Mouse (Mus musculus): ENCODE measurements around the gene Olfr117. TPM values are rescaled to one million over a fixed set of nuclear protein-coding genes. Genes with fewer than 3 reads are reported as not detected.
"Not testable (repeated sequence)": the region's sequence is repeated elsewhere in the genome, so short reads cannot be mapped to it uniquely, and the experiment has no call there.

Gene Olfr117
- polyA plus RNA-seq (2015; fragmentation: Nextera tagmentation; extraction: Ambion mirVana) = not detected in 2 replicates

DNA sequence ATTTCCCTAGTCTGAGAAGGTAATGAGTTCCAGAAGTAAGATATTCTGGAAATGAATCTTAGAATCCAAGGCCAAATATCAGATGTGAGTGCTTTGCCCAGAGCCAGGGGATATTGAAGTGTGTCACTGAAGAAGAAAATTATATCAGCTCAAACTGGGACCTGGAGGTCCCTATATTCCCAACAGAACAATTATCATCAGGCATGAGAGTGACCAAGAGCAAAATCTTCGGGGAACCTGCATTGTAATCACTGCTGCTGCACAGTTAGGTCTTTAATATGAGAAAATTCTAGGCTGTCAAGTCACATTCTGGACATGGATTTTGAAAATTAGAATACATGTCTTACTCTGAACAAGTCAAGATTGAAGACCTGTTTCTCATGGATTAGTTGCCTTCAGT is at the start of gene Olfr117:
Gene Olfr117, minus strand, starts transcription at position 101 of the 400 bp plus-strand sequence.
- no peak within 1 kb of the TSS for H3K4me2 ChIP-seq (ENCODE audit: low read length)
- no peaks in the 10 kb centered on the region for H3K4me1 ChIP-seq (replicated peaks; ENCODE audit: control insufficient read depth, insufficient read depth, low read length)
- 52% methylated on average over 1 of the region's 1 CpGs for WGBS
- H3K4me3 ChIP-seq (replicated peaks; ENCODE audit: low read length) = no peak within 1 kb of the TSS
- no peak within 1 kb of the TSS for H3K27ac ChIP-seq (ENCODE audit: low read length)
- H3K9me3 ChIP-seq (ENCODE audit: control insufficient read depth, low read length) = no peaks in the 10 kb centered on the region
- no peak for ATAC-seq
- no peaks in the 10 kb centered on the region for H3K36me3 ChIP-seq (ENCODE audit: control insufficient read depth, insufficient read depth)
- no peak within 1 kb of the TSS for H3K9ac ChIP-seq (replicated peaks; ENCODE audit: low read depth, low read length)
- no peaks in the 10 kb centered on the region for H3K27me3 ChIP-seq (replicated peaks; ENCODE audit: control insufficient read depth, insufficient read depth, low read length)

GRCm38 (mm10) chr17:37696264-37696663 is 32.7 kb upstream of the Olfr117 start, which contains the start of gene Olfr119:
TSS of gene Olfr119 (plus strand) at chr17:37696564.
- H3K9ac ChIP-seq (replicated peaks; ENCODE audit: low read depth, low read length); H3K9me3 ChIP-seq (ENCODE audit: control insufficient read depth, low read length); H3K4me3 ChIP-seq (replicated peaks; ENCODE audit: low read length); H3K27me3 ChIP-seq (replicated peaks; ENCODE audit: control insufficient read depth, insufficient read depth, low read length); H3K27ac ChIP-seq (ENCODE audit: low read length); H3K4me2 ChIP-seq (ENCODE audit: low read length); H3K4me1 ChIP-seq (replicated peaks; ENCODE audit: control insufficient read depth, insufficient read depth, low read length); H3K36me3 ChIP-seq (ENCODE audit: control insufficient read depth, insufficient read depth); ATAC-seq: not testable (repeated sequence)
- WGBS = 67% methylated on average over 1 of the region's 1 CpGs

- H3K27ac ChIP-seq (ENCODE audit: low read length) = no peak within 1 kb of the TSS
- no peak for ATAC-seq
- H3K4me3 ChIP-seq (replicated peaks; ENCODE audit: low read length) = no peak within 1 kb of the TSS
- H3K36me3 ChIP-seq (ENCODE audit: control insufficient read depth, insufficient read depth) = no peaks in the 10 kb centered on the region
- no peaks in the 10 kb centered on the region for H3K27me3 ChIP-seq (replicated peaks; ENCODE audit: control insufficient read depth, insufficient read depth, low read length)
- H3K9me3 ChIP-seq (ENCODE audit: control insufficient read depth, low read length) = no peaks in the 10 kb centered on the region
- 71% methylated on average over 2 of the region's 2 CpGs for WGBS
- no peak within 1 kb of the TSS for H3K9ac ChIP-seq (replicated peaks; ENCODE audit: low read depth, low read length)
- H3K4me1 ChIP-seq (replicated peaks; ENCODE audit: control insufficient read depth, insufficient read depth, low read length) = no peaks in the 10 kb centered on the region
- no peak within 1 kb of the TSS for H3K4me2 ChIP-seq (ENCODE audit: low read length)
Measured at GRCm38 (mm10) chr17:37666688-37667087, 3.1 kb upstream of the Olfr117 start, which contains the start of gene Olfr118. TSS of gene Olfr118 (plus strand) at chr17:37666988.

DNA sequence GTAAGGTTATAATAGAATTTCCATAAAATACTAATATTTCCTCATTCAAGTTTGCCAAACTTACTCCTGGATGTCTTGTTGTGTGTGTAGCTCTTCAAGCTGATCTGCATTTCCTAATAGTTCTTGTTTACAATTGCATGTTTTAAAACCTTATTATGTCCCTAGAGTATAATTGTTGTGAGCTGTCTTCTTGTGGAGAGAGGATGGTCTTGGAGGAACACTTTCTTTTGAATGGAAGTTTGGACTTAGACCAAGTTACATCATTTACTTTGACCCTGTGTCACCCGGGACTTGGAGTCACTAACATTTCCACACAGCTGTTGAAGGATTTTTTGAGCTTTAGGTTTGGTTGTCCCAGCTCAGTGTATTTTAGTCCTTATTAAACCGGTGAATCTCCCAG is 36.6 kb downstream of the Olfr117 start, which contains the start of the genes Olfr115 and Olfr116:
Gene Olfr115, minus strand, starts transcription at position 101 of the 400 bp plus-strand sequence.
Gene Olfr116, minus strand, starts transcription at position 191 of the 400 bp plus-strand sequence.
- no peaks in the 10 kb centered on the region for H3K4me1 ChIP-seq (replicated peaks; ENCODE audit: control insufficient read depth, insufficient read depth, low read length)
- H3K4me3 ChIP-seq (replicated peaks; ENCODE audit: low read length) = no peak within 1 kb of the TSS
- H3K9me3 ChIP-seq (ENCODE audit: control insufficient read depth, low read length) = no peaks in the 10 kb centered on the region
- 83% methylated on average over 2 of the region's 2 CpGs for WGBS
- no peak for ATAC-seq
- H3K36me3 ChIP-seq (ENCODE audit: control insufficient read depth, insufficient read depth) = no peaks in the 10 kb centered on the region
- no peak within 1 kb of the TSS for H3K4me2 ChIP-seq (ENCODE audit: low read length)
- H3K27ac ChIP-seq (ENCODE audit: low read length) = no peak within 1 kb of the TSS
- H3K27me3 ChIP-seq (replicated peaks; ENCODE audit: control insufficient read depth, insufficient read depth, low read length) = no peaks in the 10 kb centered on the region
- H3K9ac ChIP-seq (replicated peaks; ENCODE audit: low read depth, low read length) = no peak within 1 kb of the TSS

Other genes starting within 250 kb of the Olfr117 start
- not detected in 2 replicates for gene Olfr108, start 218.3 kb downstream of the Olfr117 start, polyA plus RNA-seq (2015; fragmentation: Nextera tagmentation; extraction: Ambion mirVana)
- gene Olfr109, start 204.9 kb downstream of the Olfr117 start, polyA plus RNA-seq (2015; fragmentation: Nextera tagmentation; extraction: Ambion mirVana) = not detected in 2 replicates
- not detected in 2 replicates for gene H2-M2, start 180.2 kb downstream of the Olfr117 start, polyA plus RNA-seq (2015; fragmentation: Nextera tagmentation; extraction: Ambion mirVana)
- not detected in 2 replicates for gene Olfr110, start 171.3 kb downstream of the Olfr117 start, polyA plus RNA-seq (2015; fragmentation: Nextera tagmentation; extraction: Ambion mirVana)
- gene Olfr111, start 155.8 kb downstream of the Olfr117 start, polyA plus RNA-seq (2015; fragmentation: Nextera tagmentation; extraction: Ambion mirVana) = not detected in 2 replicates
- gene Olfr112, start 94.3 kb downstream of the Olfr117 start, polyA plus RNA-seq (2015; fragmentation: Nextera tagmentation; extraction: Ambion mirVana) = not detected in 2 replicates
- not detected in 2 replicates for gene Olfr113, start 86.1 kb downstream of the Olfr117 start, polyA plus RNA-seq (2015; fragmentation: Nextera tagmentation; extraction: Ambion mirVana)
- gene Olfr114, start 71.0 kb downstream of the Olfr117 start, polyA plus RNA-seq (2015; fragmentation: Nextera tagmentation; extraction: Ambion mirVana) = not detected in 2 replicates
- not detected in 2 replicates for gene Olfr115, start 36.7 kb downstream of the Olfr117 start, polyA plus RNA-seq (2015; fragmentation: Nextera tagmentation; extraction: Ambion mirVana)
- gene Olfr116, start 36.6 kb downstream of the Olfr117 start, polyA plus RNA-seq (2015; fragmentation: Nextera tagmentation; extraction: Ambion mirVana) = not detected in 2 replicates
- gene Olfr118, start 3.2 kb upstream of the Olfr117 start, polyA plus RNA-seq (2015; fragmentation: Nextera tagmentation; extraction: Ambion mirVana) = not detected in 2 replicates
- not detected in 2 replicates for gene Olfr119, start 32.8 kb upstream of the Olfr117 start, polyA plus RNA-seq (2015; fragmentation: Nextera tagmentation; extraction: Ambion mirVana)
- gene Olfr120, start 58.0 kb upstream of the Olfr117 start, polyA plus RNA-seq (2015; fragmentation: Nextera tagmentation; extraction: Ambion mirVana) = not detected in 2 replicates
- gene Olfr121, start 85.1 kb upstream of the Olfr117 start, polyA plus RNA-seq (2015; fragmentation: Nextera tagmentation; extraction: Ambion mirVana) = not detected in 2 replicates
- not detected in 2 replicates for gene Olfr122, start 104.8 kb upstream of the Olfr117 start, polyA plus RNA-seq (2015; fragmentation: Nextera tagmentation; extraction: Ambion mirVana)
- gene Olfr123, start 129.7 kb upstream of the Olfr117 start, polyA plus RNA-seq (2015; fragmentation: Nextera tagmentation; extraction: Ambion mirVana) = not detected in 2 replicates
- not detected in 2 replicates for gene Olfr124, start 136.1 kb upstream of the Olfr117 start, polyA plus RNA-seq (2015; fragmentation: Nextera tagmentation; extraction: Ambion mirVana)
- 0.06 TPM in 1 of 2 replicates, not detected in the other for gene Olfr125, start 169.2 kb upstream of the Olfr117 start, polyA plus RNA-seq (2015; fragmentation: Nextera tagmentation; extraction: Ambion mirVana)
- not detected in 2 replicates for gene Olfr126, start 183.7 kb upstream of the Olfr117 start, polyA plus RNA-seq (2015; fragmentation: Nextera tagmentation; extraction: Ambion mirVana)
- gene Olfr127, start 236.7 kb upstream of the Olfr117 start, polyA plus RNA-seq (2015; fragmentation: Nextera tagmentation; extraction: Ambion mirVana) = not detected in 2 replicates